Mouse (Mus musculus): ENCODE results near the gene Cdk6.

DNA sequence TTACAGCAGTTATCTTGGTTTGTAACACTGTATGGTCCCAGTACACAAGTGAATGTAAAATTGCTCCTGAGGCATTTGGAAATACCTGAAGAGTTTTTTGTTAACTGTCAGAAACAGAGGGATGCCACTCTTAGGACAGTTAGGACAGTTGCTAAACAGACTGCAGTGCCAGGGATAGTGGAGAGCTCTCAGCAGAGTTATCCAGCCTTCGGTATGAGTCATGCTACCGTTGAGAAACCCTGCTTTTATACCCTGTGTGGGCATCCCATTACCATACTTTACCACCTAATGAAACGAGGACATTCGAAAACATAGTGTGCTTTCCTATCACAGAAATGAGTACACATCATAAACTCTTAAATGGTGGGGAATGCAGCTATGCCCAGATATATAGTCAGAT lies 25.8 kb downstream of the Cdk6 start:
- no peak for TF ChIP-seq CTCF (IDR thresholded peaks at IDR 0.05; ENCODE audit: control insufficient read depth, insufficient read depth, insufficient read length)
- TF ChIP-seq MAX (IDR thresholded peaks at IDR 0.05): no peak
- no peak for TF ChIP-seq CEBPB (IDR thresholded peaks at IDR 0.05; ENCODE audit: low read depth)
